Mouse (Mus musculus): ENCODE data around the gene Ldhb.
"Not testable (repeated sequence)": the region's sequence is repeated elsewhere in the genome, so short reads cannot be mapped to it uniquely, and the experiment has no call there.

Ldhb gene

GRCm38 (mm10) chr6:142507785-142508162 is at the start of gene Ldhb:
Gene Ldhb, minus strand, starts transcription at chr6:142507957.
- peak; percentile 91 for DNase-seq

DNA sequence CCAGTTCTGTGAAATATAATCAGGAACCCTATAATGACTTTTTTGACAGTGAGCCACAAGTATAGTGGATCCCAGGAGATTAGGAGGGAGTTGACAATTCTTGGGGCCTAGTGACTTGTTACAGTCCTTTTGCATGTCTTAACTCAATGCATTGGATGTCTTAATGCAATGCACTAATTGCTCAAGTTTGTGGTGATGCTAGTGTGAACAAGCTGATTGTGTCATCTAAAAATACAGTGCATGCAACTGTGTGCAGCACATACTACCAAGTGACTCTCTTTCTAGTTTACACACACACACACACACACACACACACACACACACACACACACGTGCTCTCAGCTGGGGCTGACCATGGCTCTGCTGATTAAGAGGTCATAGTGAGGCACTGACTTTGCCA is 48.2 kb upstream of the Ldhb start:
- no peak for DNase-seq

DNA sequence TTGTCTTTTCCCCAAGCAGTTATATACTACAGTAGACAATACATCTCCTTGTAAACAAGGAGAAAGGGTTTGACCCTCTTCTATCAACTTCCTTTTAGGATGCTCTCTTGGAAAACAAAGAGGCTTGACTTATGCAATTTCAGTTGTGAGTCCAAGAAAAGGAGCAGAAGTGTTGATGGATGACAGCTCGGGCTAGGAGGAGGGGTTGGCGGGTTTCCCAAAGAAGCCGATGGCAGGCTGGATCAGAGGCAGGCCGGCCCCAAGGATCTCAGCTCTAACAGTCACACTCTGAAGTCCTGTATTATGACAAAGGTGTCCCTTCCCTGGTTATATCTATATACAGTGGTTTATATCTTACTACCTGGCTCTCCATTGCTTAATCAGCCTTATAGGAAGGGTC is 43.7 kb upstream of the Ldhb start:
- DNase-seq, result peak; percentile 80

DNA sequence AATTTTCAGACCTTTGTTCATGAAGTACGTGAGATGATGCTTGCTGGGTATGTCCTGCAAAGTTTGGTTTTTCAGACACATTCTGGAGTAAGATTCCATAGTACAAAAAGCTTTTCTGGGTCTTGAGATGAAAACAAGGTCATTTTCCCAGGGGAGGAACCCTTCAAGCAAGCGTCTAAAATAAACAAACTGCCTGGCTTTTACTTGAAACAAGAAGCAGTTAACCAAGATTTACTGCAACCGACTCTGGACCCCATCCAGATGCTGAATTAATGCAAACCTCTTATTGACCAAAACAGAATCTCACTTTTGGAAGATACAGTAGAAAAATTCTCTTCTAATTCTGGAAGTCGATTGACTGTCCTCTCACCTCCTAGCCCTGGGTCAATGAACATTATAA is 43.1 kb upstream of the Ldhb start:
- DNase-seq, result no peak

DNA sequence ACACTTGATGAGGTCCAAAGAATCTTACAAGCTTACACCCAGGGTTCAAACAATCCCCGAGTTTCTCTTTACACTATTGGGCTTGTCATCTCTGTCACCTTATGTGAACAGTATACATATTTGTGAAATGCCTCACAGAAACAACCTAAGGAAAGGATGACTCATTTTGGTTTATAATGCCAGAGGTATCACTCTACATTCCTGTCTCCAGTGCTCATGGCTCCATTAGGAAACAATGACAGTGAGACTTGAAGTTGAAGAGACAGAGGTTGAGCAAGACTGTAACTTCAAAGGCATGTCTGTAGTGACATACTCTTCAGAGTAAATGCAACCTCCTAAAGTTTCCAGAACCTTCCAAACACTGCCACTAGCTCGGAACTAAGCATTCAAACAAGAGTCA is 40.6 kb upstream of the Ldhb start:
- DNase-seq, result no peak

- DNase-seq, result peak; percentile 61
These were observed 37.4 kb upstream of the Ldhb start for GRCm38 (mm10) chr6:142545132-142545531.

DNA sequence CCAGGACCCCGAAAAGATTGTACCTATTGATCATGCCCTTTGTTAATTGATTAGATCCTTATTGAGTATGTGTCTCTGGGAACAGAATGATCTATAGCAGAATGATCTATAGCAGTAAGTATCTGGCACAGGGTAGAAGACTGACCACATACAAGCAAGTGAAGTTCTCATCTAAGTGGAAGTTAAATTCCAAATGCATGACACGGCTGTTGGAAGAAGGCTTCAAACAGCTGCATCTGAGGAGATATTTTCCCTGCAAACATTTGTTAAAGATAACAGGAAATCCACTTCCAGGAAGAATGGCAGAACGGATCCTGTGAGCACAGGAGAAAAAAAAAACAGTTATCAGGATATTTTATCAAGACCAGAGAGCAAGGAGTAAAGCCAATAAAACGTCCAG is 35.9 kb upstream of the Ldhb start:
- DNase-seq, result no peak

GRCm38 (mm10) chr6:142542800-142543175 is 35.0 kb upstream of the Ldhb start:
- no peak for DNase-seq

DNA sequence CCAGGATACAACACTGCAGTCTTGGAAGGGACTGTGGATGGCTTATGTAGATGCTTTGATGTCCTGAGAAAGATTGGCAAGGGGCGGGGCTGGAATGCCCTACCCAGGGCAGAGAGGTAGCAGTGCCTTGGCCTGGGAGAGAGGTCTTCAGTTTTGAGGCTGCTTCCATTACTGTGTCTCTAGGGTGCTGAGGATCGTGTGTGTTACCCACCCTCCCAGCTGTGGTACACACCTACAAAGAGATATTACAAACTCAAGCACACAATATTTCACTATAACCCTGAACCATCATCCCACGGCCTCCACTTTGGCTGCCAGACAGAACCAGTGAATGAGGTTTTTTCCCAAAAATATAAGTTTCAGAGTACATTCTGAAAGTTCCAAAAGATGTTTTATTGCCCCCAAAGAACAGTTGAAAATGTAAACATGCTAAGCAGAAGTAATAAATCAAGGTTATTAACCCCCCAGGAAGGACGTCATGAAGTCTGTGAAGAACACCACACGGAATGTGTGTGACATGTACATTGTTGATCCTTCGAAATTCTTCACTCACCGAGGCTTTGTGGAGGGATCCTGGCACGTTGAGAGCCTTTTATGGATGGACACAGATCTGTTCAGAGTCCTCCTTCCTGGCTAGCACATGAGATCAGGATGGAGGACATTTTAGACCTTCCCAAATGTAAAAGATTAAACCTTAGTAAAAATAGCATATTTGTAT is 34.5 kb upstream of the Ldhb start:
- no peak for DNase-seq

DNA sequence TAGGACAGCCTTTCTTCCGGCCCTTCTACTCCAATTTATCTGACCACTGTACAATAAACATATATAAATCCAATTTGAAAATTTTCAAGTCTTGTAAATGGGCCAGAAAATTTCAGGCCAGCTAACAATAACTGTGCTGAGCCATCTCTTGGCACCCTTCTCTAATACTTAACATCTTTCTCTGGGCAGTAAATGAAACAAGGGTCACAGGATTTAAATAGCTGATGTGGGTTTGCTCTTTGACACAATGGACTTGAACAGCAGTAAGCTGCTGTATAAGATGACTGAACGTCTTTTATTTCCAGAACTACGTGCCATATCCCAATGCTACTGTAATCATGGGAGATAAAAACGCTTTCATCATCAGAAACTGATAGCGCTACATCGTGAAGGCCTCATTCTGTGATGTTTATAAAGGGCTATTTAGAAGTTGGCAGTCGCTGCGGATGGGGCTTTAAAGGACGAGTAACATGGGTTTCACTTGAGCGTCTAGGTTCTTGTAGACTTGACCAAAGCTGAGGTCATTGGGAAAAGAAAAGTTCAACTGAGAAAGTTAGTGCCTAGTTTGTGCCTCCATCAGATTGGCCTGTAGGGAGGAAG is 32.9 kb upstream of the Ldhb start:
- no peak for DNase-seq

GRCm38 (mm10) chr6:142540131-142540530 is 32.4 kb upstream of the Ldhb start:
- no peak for DNase-seq

DNA sequence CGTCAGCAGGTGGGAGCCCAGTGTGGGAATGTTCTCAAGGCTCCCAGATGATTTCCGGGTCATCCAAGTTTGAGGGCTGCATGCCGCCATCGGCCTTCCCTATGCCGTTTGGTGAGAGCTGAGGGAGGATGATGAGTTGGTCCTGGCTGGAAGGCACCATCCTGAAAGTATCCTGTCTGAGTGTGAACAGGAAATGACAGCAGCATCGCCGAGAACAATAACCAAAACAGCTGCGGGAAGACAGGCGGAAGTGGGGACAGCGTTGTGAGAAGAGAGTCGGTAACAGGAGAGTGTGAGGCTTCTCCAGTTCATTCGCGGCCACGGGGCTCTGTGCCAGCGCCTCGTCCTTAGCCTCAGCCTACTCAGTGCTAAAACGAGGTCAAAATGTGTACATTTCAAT is 30.7 kb upstream of the Ldhb start:
- peak; percentile 75 for DNase-seq

DNA sequence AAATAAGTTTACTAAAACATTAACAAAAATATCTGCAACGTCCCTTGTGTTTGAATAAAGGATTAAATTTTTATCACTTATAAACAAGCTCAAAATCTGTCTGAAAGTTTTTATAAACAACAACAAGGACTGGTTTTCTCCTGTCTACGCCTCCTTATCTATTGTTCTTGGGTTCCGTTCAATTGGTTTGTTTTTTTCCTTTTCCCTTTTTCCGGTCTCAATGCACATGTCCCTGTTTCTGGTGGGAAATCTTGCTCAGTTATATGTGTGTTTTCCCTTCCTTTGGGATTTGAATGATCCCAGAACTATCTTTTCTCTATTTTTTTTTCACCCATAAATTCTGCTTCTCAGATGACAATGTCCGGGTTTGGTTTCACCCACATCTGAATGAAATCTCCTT is 25.7 kb upstream of the Ldhb start:
- DNase-seq, result no peak

GRCm38 (mm10) chr6:142532686-142533085 is 24.9 kb upstream of the Ldhb start:
- DNase-seq, result no peak

GRCm38 (mm10) chr6:142532141-142532540 is 24.4 kb upstream of the Ldhb start:
- no peak for DNase-seq

DNA sequence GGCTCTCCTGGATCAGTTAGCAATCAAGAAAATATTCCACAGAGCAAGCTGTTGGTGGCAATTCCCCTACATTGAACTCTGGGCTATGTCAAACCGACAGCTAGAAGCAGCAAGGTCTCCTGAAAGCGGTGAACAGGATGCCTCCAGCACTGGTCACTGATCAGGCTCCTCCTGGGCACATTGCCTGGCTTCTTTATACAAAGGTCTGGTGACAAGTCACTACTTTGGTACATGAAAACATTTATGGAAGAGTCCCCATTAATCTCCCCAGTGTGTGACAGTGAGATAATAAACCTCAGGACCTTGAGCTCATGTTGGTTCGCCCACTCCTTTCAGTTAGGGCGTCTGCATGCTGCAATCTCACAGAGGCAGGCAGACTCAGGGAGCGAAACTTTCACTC is 22.6 kb upstream of the Ldhb start:
- DNase-seq, result peak; percentile 66

GRCm38 (mm10) chr6:142529680-142530079 is 21.9 kb upstream of the Ldhb start:
- DNase-seq, result no peak

- DNase-seq, result no peak
These were observed 20.3 kb upstream of the Ldhb start for GRCm38 (mm10) chr6:142527931-142528562.

DNA sequence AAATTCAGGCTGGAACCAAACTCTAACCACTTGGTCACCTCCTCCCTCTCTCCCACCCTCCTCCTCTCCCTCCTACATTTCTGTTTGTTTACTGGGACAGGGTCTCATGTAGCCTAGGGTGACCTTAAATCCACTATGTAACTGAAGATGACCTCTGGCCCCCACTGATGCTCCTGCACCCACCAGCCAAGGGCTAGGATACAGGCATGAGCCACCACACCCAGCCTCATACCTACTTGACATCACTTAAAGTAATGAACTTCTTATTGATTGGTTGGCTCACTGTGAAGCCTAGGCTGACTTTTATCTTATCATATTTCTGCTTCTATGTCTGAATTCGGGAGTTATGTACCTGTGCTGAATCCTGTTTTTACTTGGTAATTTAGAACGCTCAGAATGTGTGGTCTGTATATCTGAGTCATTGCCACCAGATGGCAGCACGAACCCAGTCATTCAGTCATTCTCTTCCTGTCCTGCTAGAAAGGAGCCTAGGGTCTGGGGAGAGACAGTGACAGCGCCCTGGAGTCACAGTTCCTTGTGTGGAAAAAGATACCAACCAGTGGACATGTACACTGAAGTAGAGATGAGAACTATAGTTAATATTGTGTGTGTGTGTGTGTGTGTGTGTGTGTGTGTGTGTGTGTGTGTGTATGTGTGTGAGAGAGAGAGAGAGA is 17.0 kb upstream of the Ldhb start:
- DNase-seq, result peak; percentile 80

DNA sequence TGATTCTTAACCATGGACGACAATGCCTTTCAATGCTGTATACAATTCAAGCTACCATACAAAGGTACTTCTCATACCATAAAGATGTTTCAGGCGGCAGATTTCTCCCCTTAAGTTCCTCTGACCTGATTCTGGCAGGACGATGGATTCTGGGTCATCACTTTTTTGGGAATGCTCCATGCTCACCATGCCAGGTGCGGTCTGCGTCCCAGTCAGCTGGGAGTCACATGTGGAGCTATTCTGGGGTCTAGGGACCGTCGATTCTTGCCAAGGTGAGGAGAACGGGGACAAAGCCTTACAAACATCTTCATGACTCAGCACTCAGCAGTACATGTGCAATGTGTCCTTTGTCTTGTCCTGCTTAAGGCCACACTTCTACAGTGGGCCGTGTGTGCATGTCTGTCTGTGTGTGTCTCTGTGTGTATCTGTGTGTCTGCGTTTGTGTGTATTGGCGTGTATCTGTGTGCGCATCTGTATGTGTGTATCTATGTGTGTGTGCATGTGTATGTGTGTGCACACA is 13.9 kb upstream of the Ldhb start:
- no peak for DNase-seq

GRCm38 (mm10) chr6:142519110-142519509 is 11.4 kb upstream of the Ldhb start:
- DNase-seq, result peak; percentile 36

GRCm38 (mm10) chr6:142515379-142515778 is 7.6 kb upstream of the Ldhb start:
- not testable (repeated sequence) for DNase-seq

- DNase-seq, result peak; percentile 56
These were observed 7.2 kb upstream of the Ldhb start for GRCm38 (mm10) chr6:142514912-142515311.

DNA sequence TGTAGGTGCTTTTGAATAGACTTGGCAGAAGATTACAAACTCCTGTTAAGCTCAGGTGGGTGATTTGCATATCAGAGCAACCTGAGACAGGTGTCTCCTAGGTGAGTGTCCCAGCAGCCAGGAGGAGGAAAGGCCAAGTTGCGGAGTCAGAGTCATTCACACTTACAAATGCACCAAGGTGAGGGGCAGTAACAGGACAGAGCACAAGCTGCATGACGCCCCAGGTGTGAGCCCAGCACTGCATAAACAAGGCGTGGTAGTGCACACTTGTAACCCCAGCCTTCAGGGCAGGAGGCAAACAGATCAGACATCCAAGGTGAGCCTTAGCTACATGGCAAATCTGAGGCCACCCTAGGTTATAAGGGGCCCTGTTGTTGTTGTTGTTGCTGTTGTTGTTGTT is 5.1 kb upstream of the Ldhb start:
- no peak for DNase-seq

Data from lung, postnatal 10 days (tissue).